Mouse (Mus musculus) cerebellum, postnatal 14 days (tissue): ENCODE results near the gene Nap1l5.
"Not testable (repeated sequence)": the region's sequence is repeated elsewhere in the genome, so short reads cannot be mapped to it uniquely, and the experiment has no call there.

Source experiments
- DNase-seq, 2 experiments: peaks; one replicate each; pipeline ENCODE4 v3.0.0; 2021; ENCODE audit warnings: mixed read lengths in 2 of 2

Nap1l5 gene

GRCm38 (mm10) chr6:58904551-58904950 is 2.3 kb downstream of the Nap1l5 start:
- DNase-seq = peak; percentile 45 to 48

- peak; percentile 57 to 62 for DNase-seq
Measured at GRCm38 (mm10) chr6:58903171-58903570, 3.7 kb downstream of the Nap1l5 start.

- DNase-seq = no peak
Measured at GRCm38 (mm10) chr6:58900536-58900935, 6.3 kb downstream of the Nap1l5 start.

GRCm38 (mm10) chr6:58899076-58899475 is 7.8 kb downstream of the Nap1l5 start:
- DNase-seq = no peak

GRCm38 (mm10) chr6:58896648-58897047 is 10.2 kb downstream of the Nap1l5 start:
- no peak for DNase-seq

- DNase-seq = no peak
Measured at GRCm38 (mm10) chr6:58894994-58895393, 11.9 kb downstream of the Nap1l5 start.

- no peak for DNase-seq
Measured at GRCm38 (mm10) chr6:58893307-58893706, 13.6 kb downstream of the Nap1l5 start.

- DNase-seq = no peak
Measured at GRCm38 (mm10) chr6:58889917-58890316, 17.0 kb downstream of the Nap1l5 start.

- DNase-seq = no peak
Measured at GRCm38 (mm10) chr6:58882271-58882670, 24.6 kb downstream of the Nap1l5 start.

GRCm38 (mm10) chr6:58881363-58881762 is 25.5 kb downstream of the Nap1l5 start:
- no peak for DNase-seq

- no peak for DNase-seq
Measured at GRCm38 (mm10) chr6:58880861-58881260, 26.0 kb downstream of the Nap1l5 start.

- DNase-seq = no peak
Measured at GRCm38 (mm10) chr6:58879987-58880386, 26.9 kb downstream of the Nap1l5 start.

GRCm38 (mm10) chr6:58879572-58879971 is 27.3 kb downstream of the Nap1l5 start:
- DNase-seq = peak; percentile 27 to 40

- not testable (repeated sequence) for DNase-seq
Measured at GRCm38 (mm10) chr6:58867858-58868257, 39.0 kb downstream of the Nap1l5 start.

- peak; percentile 33 to 50 for DNase-seq
Measured at GRCm38 (mm10) chr6:58863631-58864235, 43.1 kb downstream of the Nap1l5 start.

- DNase-seq = peak; percentile 37 to 59
Measured at GRCm38 (mm10) chr6:58862446-58862993, 44.4 kb downstream of the Nap1l5 start.

- no peak for DNase-seq
Measured at GRCm38 (mm10) chr6:58859517-58859916, 47.4 kb downstream of the Nap1l5 start.

GRCm38 (mm10) chr6:58856494-58856893 is 50.4 kb downstream of the Nap1l5 start:
- DNase-seq = peak; percentile 46 to 57

- DNase-seq = no peak
Measured at GRCm38 (mm10) chr6:58855676-58856367, 51.1 kb downstream of the Nap1l5 start.
